Mouse (Mus musculus): ENCODE results near the gene Med21.

Gene Med21

DNA sequence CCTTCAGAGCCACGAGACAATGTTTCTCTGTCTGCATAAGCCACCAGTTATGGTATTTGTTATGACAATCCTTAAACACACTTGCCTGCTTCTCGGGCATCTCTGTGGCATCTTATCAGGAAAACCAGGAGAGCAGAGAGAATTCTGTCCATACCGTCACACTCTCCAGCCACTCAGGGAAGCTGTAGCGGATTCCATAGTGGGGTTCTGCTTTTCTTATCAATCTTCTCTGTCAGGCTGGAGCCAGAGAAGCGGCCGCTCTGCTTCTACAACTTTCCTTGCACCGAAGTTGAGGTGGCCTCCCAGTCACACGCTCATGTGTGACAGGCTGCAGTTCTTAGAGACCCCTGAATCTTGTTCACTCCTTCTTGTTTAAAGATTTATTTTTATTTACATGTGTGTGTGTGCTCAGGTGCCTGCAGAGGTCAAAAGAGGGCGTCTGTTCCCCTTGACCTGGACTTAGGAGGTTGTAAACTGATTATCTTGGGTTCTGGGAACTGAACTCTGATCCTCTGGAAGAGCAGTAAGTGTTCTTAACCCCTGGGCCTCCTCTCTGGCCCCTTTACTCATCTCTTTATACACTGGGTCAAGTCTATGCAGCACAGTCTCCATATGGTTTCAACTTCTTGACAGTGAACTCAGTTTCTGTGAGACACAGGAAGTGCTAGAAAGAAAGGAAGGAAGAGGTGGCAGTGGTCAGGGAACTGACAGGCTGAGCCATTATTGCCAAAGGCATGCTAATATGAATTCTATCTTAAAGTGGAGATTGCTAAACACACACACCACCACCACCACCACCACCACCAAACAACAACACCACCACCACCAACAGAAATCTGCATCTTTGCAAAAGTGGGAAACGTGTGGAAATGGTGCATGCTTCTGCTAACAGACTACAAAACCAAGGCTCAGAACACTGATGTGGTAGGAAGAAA lies 36.1 kb downstream of the Med21 start:
- DNase-seq (ENCODE audit: low spot score) = no peak

DNA sequence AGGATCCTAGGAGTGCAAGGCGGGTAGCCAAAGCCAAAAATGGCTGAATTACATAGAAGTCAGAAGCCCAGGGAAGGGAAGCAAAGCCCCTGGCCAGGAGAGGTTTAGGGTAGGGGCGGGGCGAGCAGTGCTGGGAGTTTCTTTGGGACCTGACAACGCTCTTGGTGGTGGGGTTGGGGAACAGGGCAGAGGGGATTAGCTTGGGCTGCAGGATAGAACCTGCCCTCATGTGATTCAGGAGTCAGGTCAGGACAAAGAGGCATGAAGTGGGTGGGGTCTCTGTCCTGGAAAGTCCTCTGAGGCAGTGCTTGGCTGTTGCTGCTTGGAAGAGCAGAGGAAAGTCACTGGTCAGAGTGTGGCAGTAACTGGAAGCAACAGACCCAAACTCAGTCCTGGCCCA lies 41.5 kb downstream of the Med21 start:
- no peak for DNase-seq (ENCODE audit: low spot score)

DNA sequence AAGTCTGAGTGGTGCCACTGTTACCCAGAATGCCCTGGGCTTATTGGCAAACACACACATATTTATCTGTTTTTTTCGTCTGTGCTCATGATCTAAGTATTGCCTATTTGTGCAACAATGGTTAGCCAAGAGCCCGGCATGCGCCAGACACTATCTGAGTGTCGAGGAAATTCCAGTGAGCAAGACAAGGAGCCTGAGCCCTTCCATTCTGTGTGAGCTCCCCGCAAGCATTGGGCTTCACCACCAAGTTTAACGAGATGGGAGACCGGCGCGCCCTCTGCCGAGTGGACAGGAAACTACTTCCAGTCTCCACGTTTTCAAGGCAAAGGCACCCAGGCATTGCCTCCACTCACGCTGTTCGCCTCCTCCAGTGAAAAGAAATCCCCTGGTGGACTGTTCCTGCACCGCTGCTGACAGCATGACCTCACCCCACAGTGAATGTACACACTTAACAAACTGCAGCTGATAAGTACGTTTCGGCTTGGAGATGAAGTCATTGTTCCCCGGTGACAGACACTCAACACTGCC lies 43.5 kb downstream of the Med21 start:
- DNase-seq (ENCODE audit: low spot score) = peak; percentile 27

DNA sequence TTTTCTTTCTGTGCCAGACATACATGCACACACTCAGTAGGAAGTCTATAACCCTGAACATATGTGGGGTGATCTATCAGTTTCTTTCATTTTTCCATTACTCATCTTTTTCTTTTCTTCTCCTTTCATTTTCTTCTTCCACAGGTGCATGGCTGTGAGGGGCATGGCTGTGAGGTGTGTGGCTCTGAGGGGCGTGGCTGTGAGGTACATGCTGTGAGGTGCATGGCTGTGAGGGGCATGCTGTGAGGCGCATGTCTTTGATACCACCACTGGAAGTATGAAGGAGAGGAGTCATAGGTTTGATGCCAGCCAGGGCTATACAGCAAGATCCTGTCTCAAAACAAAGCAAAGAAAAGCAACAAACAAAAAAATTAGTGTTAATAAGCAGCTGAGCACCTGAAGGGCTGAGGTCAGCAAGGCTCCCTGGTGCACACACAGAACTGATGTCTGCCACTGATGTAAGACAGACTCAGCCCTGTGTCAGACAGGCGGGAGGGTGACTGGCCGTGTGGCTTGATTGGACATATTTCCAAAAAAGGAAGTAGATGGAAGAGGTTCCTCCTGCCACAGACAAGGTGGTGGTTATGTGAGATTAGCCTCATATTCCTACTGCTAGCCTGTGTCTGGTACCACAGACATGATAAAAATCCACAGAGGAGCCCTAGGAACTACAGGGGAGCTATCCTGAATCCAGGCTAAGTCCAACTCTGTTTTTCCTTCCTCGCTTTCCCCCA lies 44.3 kb downstream of the Med21 start:
- no peak for DNase-seq (ENCODE audit: low spot score)

DNA sequence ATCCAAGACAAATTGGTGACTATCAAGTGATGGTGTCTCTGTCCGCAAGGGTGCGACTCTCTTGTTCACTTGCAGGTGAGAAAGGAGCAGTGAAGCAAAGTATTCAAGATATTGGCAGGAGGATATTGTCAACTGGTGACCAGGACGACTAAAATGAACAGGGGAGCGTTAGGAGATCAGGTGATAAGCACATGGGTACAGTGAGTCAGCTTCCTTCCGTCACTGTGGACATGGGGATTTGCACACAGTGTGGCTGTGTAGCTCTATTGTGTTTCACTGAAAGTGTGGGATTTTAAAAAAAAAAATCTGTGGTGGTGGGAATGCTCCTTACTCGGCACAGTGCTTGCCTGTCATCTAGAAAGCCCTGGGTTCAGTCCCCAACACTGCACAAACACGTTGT lies 45.7 kb downstream of the Med21 start:
- no peak for DNase-seq (ENCODE audit: low spot score)

GRCm38 (mm10) chr6:146688861-146689260 lies 46.5 kb downstream of the Med21 start:
- DNase-seq (ENCODE audit: low spot score) = no peak

- DNase-seq (ENCODE audit: low spot score) = no peak
Observed at GRCm38 (mm10) chr6:146697767-146698166, 55.4 kb downstream of the Med21 start.

DNA sequence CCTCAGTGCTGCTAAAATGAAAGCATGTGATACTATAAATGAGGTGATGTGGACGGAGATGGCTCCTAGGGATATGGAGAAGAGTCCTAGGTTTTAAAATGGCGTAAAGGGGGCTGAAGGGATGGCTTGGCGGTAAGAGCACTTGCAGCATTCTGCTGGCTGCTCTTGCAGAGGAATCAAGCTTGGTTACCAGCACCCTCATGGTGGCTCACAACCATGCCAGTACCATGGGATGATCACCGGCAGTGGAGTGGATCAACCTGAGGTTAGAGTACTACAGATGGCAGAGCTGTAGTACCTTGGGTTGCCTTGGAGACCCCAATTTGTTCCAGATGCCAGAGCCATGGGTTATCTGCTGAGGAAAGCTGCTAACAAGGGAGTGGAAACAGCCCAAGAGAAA lies 56.0 kb downstream of the Med21 start:
- no peak for DNase-seq (ENCODE audit: low spot score)

Measured in testis, postnatal 14 days (tissue).